In the genomic region with DNA sequence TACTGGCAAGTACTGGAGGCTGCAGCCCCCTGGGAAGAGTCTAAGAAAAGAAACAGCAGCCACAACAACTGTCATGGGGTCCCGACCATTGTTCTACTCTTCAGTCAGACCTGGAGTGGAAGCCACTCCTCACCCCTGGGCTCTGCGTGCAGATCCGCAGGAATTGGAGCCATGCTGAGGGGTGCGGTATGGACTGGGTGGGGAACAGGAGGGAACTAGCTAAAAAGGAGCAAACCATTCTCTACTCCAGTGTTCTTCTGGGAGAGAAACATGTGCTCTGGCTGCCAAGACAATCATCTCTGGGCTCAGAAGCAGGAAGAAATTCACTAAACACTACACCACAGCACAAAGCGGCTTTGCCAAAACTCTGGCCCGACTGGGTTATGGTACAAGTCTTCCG, we compare ENCODE assay signal across 16 mouse cellular contexts.
DNase-seq lines count a peak whose midpoint lies in the region; ATAC-seq lines count a peak whose summit lies in the region.
"Had no signal": no experiment of that assay in that cellular context is flagged by ENCODE, and none has a peak within 500 bp of the region (broad histone marks: within the 10 kb centered on the region; RNA-seq: fewer than 3 reads in every experiment).

No protein-coding gene starts in this region.

- no peaks in the 10 kb centered on the region for H3K27me3 ChIP-seq in heart, embryonic 12.5 days (replicated peaks)
- no peaks in the 10 kb centered on the region for H3K27me3 ChIP-seq in midbrain, embryonic 10.5 days (ENCODE audit: low read depth, poor library complexity, severe bottlenecking)
- no peaks in the 10 kb centered on the region for H3K27me3 ChIP-seq in midbrain, embryonic 15.5 days (replicated peaks)
- H3K27me3 ChIP-seq in heart, embryonic 10.5 days (ENCODE audit: insufficient read depth, poor library complexity, severe bottlenecking): no peaks in the 10 kb centered on the region
- no peaks in the 10 kb centered on the region for H3K27me3 ChIP-seq in kidney, embryonic 15.5 days
- H3K27me3 ChIP-seq: heart, embryonic 13.5 days; intestine, embryonic 15.5 days had no signal

- H3K9ac ChIP-seq in heart, embryonic 12.5 days: no peak overlapping the region
- no peak overlapping the region for H3K9ac ChIP-seq in midbrain, embryonic 15.5 days
- H3K9ac ChIP-seq in kidney, embryonic 15.5 days: no peak overlapping the region
- H3K9ac ChIP-seq: heart, embryonic 13.5 days; intestine, embryonic 15.5 days had no signal

- DNase-seq in heart, adult 11 months: peak; percentile 98
- no peak for DNase-seq in midbrain, embryonic 10.5 days (ENCODE audit: low spot score)
- no peak for DNase-seq in heart, embryonic 10.5 days (ENCODE audit: low spot score)
- DNase-seq in ovary, adult 18-20 months (ENCODE audit: low spot score): no peak
- DNase-seq: adrenal gland, postnatal 14 days; cerebellum, postnatal 10 days; lung, adult 18-20 months; midbrain, embryonic 14.5 days; right cerebral cortex, postnatal 25 days had no signal

- H3K27ac ChIP-seq in heart, embryonic 12.5 days (ENCODE audit: poor library complexity, severe bottlenecking): no peak overlapping the region
- 0 out of 2 replicates have a peak overlapping the region, but pooled peaks have one; percentile 33 for H3K27ac ChIP-seq in midbrain, embryonic 10.5 days (replicated peaks)
- no peak overlapping the region for H3K27ac ChIP-seq in midbrain, embryonic 15.5 days
- 0 out of 2 replicates have a peak overlapping the region, but pooled peaks have one; percentile 22 for H3K27ac ChIP-seq in heart, embryonic 10.5 days
- no peak overlapping the region for H3K27ac ChIP-seq in kidney, embryonic 15.5 days
- H3K27ac ChIP-seq: heart, embryonic 13.5 days; intestine, embryonic 15.5 days; macrophage had no signal

- no peak overlapping the region for H3K4me3 ChIP-seq in heart, embryonic 12.5 days
- no peak overlapping the region for H3K4me3 ChIP-seq in midbrain, embryonic 10.5 days
- no peak overlapping the region for H3K4me3 ChIP-seq in midbrain, embryonic 15.5 days
- H3K4me3 ChIP-seq in heart, embryonic 10.5 days: no peak overlapping the region
- no peak overlapping the region for H3K4me3 ChIP-seq in kidney, embryonic 15.5 days (replicated peaks)
- H3K4me3 ChIP-seq: heart, embryonic 13.5 days; intestine, embryonic 15.5 days had no signal

- no peak overlapping the region for H3K4me2 ChIP-seq in heart, embryonic 12.5 days
- no peak overlapping the region for H3K4me2 ChIP-seq in midbrain, embryonic 15.5 days
- no peak overlapping the region for H3K4me2 ChIP-seq in kidney, embryonic 15.5 days
- H3K4me2 ChIP-seq: heart, embryonic 13.5 days; intestine, embryonic 15.5 days had no signal

- H3K36me3 ChIP-seq in heart, embryonic 12.5 days: no peaks in the 10 kb centered on the region
- no peaks in the 10 kb centered on the region for H3K36me3 ChIP-seq in midbrain, embryonic 10.5 days
- H3K36me3 ChIP-seq in midbrain, embryonic 15.5 days (replicated peaks): no peaks in the 10 kb centered on the region
- H3K36me3 ChIP-seq in heart, embryonic 10.5 days: no peaks in the 10 kb centered on the region
- no peaks in the 10 kb centered on the region for H3K36me3 ChIP-seq in kidney, embryonic 15.5 days
- H3K36me3 ChIP-seq: heart, embryonic 13.5 days; intestine, embryonic 15.5 days had no signal

- ATAC-seq in heart, embryonic 12.5 days (ENCODE audit: insufficient number of reproducible peaks, low FRiP score): no peak
- ATAC-seq in midbrain, embryonic 15.5 days (replicated peaks): no peak
- ATAC-seq in inflammation-experienced regulatory T-cells, adult 6 months: no peak
- no peak for ATAC-seq in kidney, embryonic 15.5 days (replicated peaks; ENCODE audit: low FRiP score)
- ATAC-seq: intestine, embryonic 15.5 days had no signal

- no peaks in the 10 kb centered on the region for H3K9me3 ChIP-seq in heart, embryonic 12.5 days (replicated peaks)
- no peaks in the 10 kb centered on the region for H3K9me3 ChIP-seq in midbrain, embryonic 10.5 days (replicated peaks)
- no peaks in the 10 kb centered on the region for H3K9me3 ChIP-seq in midbrain, embryonic 15.5 days
- H3K9me3 ChIP-seq in heart, embryonic 10.5 days: no peaks in the 10 kb centered on the region
- H3K9me3 ChIP-seq in kidney, embryonic 15.5 days (replicated peaks): no peaks in the 10 kb centered on the region
- H3K9me3 ChIP-seq: heart, embryonic 13.5 days; intestine, embryonic 15.5 days had no signal

- peaks cover 30% of the 10 kb centered on the region for H3K4me1 ChIP-seq in heart, embryonic 12.5 days (replicated peaks)
- H3K4me1 ChIP-seq in midbrain, embryonic 10.5 days: peaks cover 6% of the 10 kb centered on the region
- peaks cover 3% of the 10 kb centered on the region; the same call in 1 of the 2 replicates for H3K4me1 ChIP-seq in midbrain, embryonic 15.5 days
- peaks cover 23% of the 10 kb centered on the region for H3K4me1 ChIP-seq in heart, embryonic 10.5 days
- peaks cover 29% of the 10 kb centered on the region for H3K4me1 ChIP-seq in kidney, embryonic 15.5 days

- 72% methylated on average over 7 of the region's 7 CpGs for WGBS in heart, embryonic 12.5 days
- WGBS in midbrain, embryonic 10.5 days: 63% methylated on average over 7 of the region's 7 CpGs
- 50% methylated on average over 7 of the region's 7 CpGs for WGBS in midbrain, embryonic 15.5 days
- WGBS in heart, embryonic 10.5 days: 81% methylated on average over 7 of the region's 7 CpGs
- WGBS in kidney, embryonic 15.5 days: 82% methylated on average over 7 of the region's 7 CpGs

Comparison
In these comparisons a context has a peak if more than half of its experiments do, and no peak if none do; other contexts are left out.
1. H3K27ac ChIP-seq: peak in midbrain, embryonic 10.5 days (single experiment) and heart, embryonic 10.5 days (single experiment); none in heart, embryonic 12.5 days (single experiment), midbrain, embryonic 15.5 days (single experiment) and kidney, embryonic 15.5 days (single experiment).